Mouse (Mus musculus): ENCODE measurements around the gene Sdr9c7. TPM values are rescaled to one million over a fixed set of nuclear protein-coding genes. Genes with fewer than 3 reads are reported as not detected.

Sdr9c7 gene
- polyA plus RNA-seq, 1 experiment, result 0.13 TPM

GRCm38 (mm10) chr10:127896705-127897104 is 1.6 kb upstream of the Sdr9c7 start:
- DNase-seq, result no peak
- Histone ChIP-seq H3K36me3 (ENCODE audit: control insufficient read depth, insufficient read depth, low read length) (no peaks in the 10 kb centered on the region), H3K4me1 (ENCODE audit: control insufficient read depth, insufficient read depth, low read length) (peaks cover 8% of the 10 kb centered on the region; the same call in 1 of the 2 replicates), H3K4me3 (ENCODE audit: insufficient read depth, low read depth, low read length) (no peak overlapping the region), H3K27me3 (replicated peaks; ENCODE audit: control insufficient read depth, insufficient read depth, low read length) (no peaks in the 10 kb centered on the region), H3K27ac (ENCODE audit: insufficient read depth, low read depth, low read length) (no peak overlapping the region)
- TF ChIP-seq CTCF (conservative IDR thresholded peaks at IDR 0.05; ENCODE audit: insufficient read depth, insufficient read length, low read depth, low read length), result no peak
- TF ChIP-seq POLR2A (IDR thresholded peaks at IDR 0.05; ENCODE audit: low read depth, low read length), result no peak
- 72% methylated on average over 5 of the region's 5 CpGs for WGBS

GRCm38 (mm10) chr10:127897506-127897905 is 812 bp upstream of the Sdr9c7 start:
- peak; percentile 38 for DNase-seq
- WGBS, result 77% methylated on average over 3 of the region's 3 CpGs
- H3K27me3 ChIP-seq (replicated peaks; ENCODE audit: control insufficient read depth, insufficient read depth, low read length), result no peaks in the 10 kb centered on the region
- no peak for TF ChIP-seq POLR2A (IDR thresholded peaks at IDR 0.05; ENCODE audit: low read depth, low read length)
- TF ChIP-seq CTCF (conservative IDR thresholded peaks at IDR 0.05; ENCODE audit: insufficient read depth, insufficient read length, low read depth, low read length), result no peak
- peaks cover 11% of the 10 kb centered on the region; the same call in 1 of the 2 replicates for H3K4me1 ChIP-seq (ENCODE audit: control insufficient read depth, insufficient read depth, low read length)
- H3K4me3 ChIP-seq (ENCODE audit: insufficient read depth, low read depth, low read length), result no peak overlapping the region
- H3K27ac ChIP-seq (ENCODE audit: insufficient read depth, low read depth, low read length), result no peak overlapping the region
- no peaks in the 10 kb centered on the region for H3K36me3 ChIP-seq (ENCODE audit: control insufficient read depth, insufficient read depth, low read length)

GRCm38 (mm10) chr10:127899783-127900182 is 1.5 kb downstream of the Sdr9c7 start:
- peak; percentile 82 for DNase-seq
- no peak for TF ChIP-seq POLR2A (IDR thresholded peaks at IDR 0.05; ENCODE audit: low read depth, low read length)
- TF ChIP-seq CTCF (conservative IDR thresholded peaks at IDR 0.05; ENCODE audit: insufficient read depth, insufficient read length, low read depth, low read length), result no peak
- H3K36me3 ChIP-seq (ENCODE audit: control insufficient read depth, insufficient read depth, low read length), result no peaks in the 10 kb centered on the region
- no peak overlapping the region for H3K4me3 ChIP-seq (ENCODE audit: insufficient read depth, low read depth, low read length)
- H3K27ac ChIP-seq (ENCODE audit: insufficient read depth, low read depth, low read length), result no peak overlapping the region
- 30% methylated on average over 5 of the region's 5 CpGs for WGBS
- H3K4me1 ChIP-seq (ENCODE audit: control insufficient read depth, insufficient read depth, low read length), result peaks cover 10% of the 10 kb centered on the region; the same call in 1 of the 2 replicates
- H3K27me3 ChIP-seq (replicated peaks; ENCODE audit: control insufficient read depth, insufficient read depth, low read length), result no peaks in the 10 kb centered on the region

GRCm38 (mm10) chr10:127901751-127902150 is 3.4 kb downstream of the Sdr9c7 start:
- TF ChIP-seq CTCF (conservative IDR thresholded peaks at IDR 0.05; ENCODE audit: insufficient read depth, insufficient read length, low read depth, low read length) (no peak), POLR2A (IDR thresholded peaks at IDR 0.05; ENCODE audit: low read depth, low read length) (no peak)
- H3K4me3 ChIP-seq (ENCODE audit: insufficient read depth, low read depth, low read length), result no peak overlapping the region
- H3K27me3 ChIP-seq (replicated peaks; ENCODE audit: control insufficient read depth, insufficient read depth, low read length), result no peaks in the 10 kb centered on the region
- H3K4me1 ChIP-seq (ENCODE audit: control insufficient read depth, insufficient read depth, low read length), result peaks cover 15% of the 10 kb centered on the region; the same call in 1 of the 2 replicates
- no peak for DNase-seq
- no peaks in the 10 kb centered on the region for H3K36me3 ChIP-seq (ENCODE audit: control insufficient read depth, insufficient read depth, low read length)
- no peak overlapping the region for H3K27ac ChIP-seq (ENCODE audit: insufficient read depth, low read depth, low read length)
- WGBS, result 49% methylated on average over 4 of the region's 4 CpGs

- Histone ChIP-seq H3K27ac (ENCODE audit: insufficient read depth, low read depth, low read length) (no peak overlapping the region), H3K27me3 (replicated peaks; ENCODE audit: control insufficient read depth, insufficient read depth, low read length) (no peaks in the 10 kb centered on the region), H3K36me3 (ENCODE audit: control insufficient read depth, insufficient read depth, low read length) (no peaks in the 10 kb centered on the region), H3K4me3 (ENCODE audit: insufficient read depth, low read depth, low read length) (no peak overlapping the region), H3K4me1 (ENCODE audit: control insufficient read depth, insufficient read depth, low read length) (peaks cover 15% of the 10 kb centered on the region; the same call in 1 of the 2 replicates)
- WGBS, result 86% methylated on average over 1 of the region's 1 CpGs
- TF ChIP-seq POLR2A (IDR thresholded peaks at IDR 0.05; ENCODE audit: low read depth, low read length) (no peak), CTCF (conservative IDR thresholded peaks at IDR 0.05; ENCODE audit: insufficient read depth, insufficient read length, low read depth, low read length) (no peak)
- no peak for DNase-seq
Observed at GRCm38 (mm10) chr10:127903116-127903515, 4.8 kb downstream of the Sdr9c7 start.

- TF ChIP-seq POLR2A (IDR thresholded peaks at IDR 0.05; ENCODE audit: low read depth, low read length), result no peak
- TF ChIP-seq CTCF (conservative IDR thresholded peaks at IDR 0.05; ENCODE audit: insufficient read depth, insufficient read length, low read depth, low read length), result no peak
- DNase-seq, result peak; percentile 65
Observed at GRCm38 (mm10) chr10:127904718-127905446, 6.6 kb downstream of the Sdr9c7 start.

GRCm38 (mm10) chr10:127906138-127906537 is 7.8 kb downstream of the Sdr9c7 start:
- peaks cover 13% of the 10 kb centered on the region; the same call in 1 of the 2 replicates for H3K4me1 ChIP-seq (ENCODE audit: control insufficient read depth, insufficient read depth, low read length)
- no peaks in the 10 kb centered on the region for H3K36me3 ChIP-seq (ENCODE audit: control insufficient read depth, insufficient read depth, low read length)
- no peak for TF ChIP-seq CTCF (conservative IDR thresholded peaks at IDR 0.05; ENCODE audit: insufficient read depth, insufficient read length, low read depth, low read length)
- no peak overlapping the region for H3K4me3 ChIP-seq (ENCODE audit: insufficient read depth, low read depth, low read length)
- H3K27ac ChIP-seq (ENCODE audit: insufficient read depth, low read depth, low read length), result no peak overlapping the region
- WGBS, result 97% methylated on average over 2 of the region's 2 CpGs
- no peaks in the 10 kb centered on the region for H3K27me3 ChIP-seq (replicated peaks; ENCODE audit: control insufficient read depth, insufficient read depth, low read length)
- no peak for DNase-seq

More at GRCm38 (mm10) chr10:127904718-127905446, 6.6 kb downstream of the Sdr9c7 start:
- 47% methylated on average over 7 of the region's 7 CpGs for WGBS
- Histone ChIP-seq H3K27ac (ENCODE audit: insufficient read depth, low read depth, low read length) (no peak overlapping the region), H3K36me3 (ENCODE audit: control insufficient read depth, insufficient read depth, low read length) (no peaks in the 10 kb centered on the region), H3K27me3 (replicated peaks; ENCODE audit: control insufficient read depth, insufficient read depth, low read length) (no peaks in the 10 kb centered on the region), H3K4me3 (ENCODE audit: insufficient read depth, low read depth, low read length) (no peak overlapping the region), H3K4me1 (ENCODE audit: control insufficient read depth, insufficient read depth, low read length) (peaks cover 13% of the 10 kb centered on the region; the same call in 1 of the 2 replicates)

Data from kidney, adult 2 months (tissue).